Mouse (Mus musculus) testis, adult 2 months (tissue): Measurements from ENCODE around the gene Prkd2.

Experiments
- CTCF ChIP-seq: fragments of 200-500 bp; IDR thresholded peaks from 2 replicates; pipeline ENCODE4 v1.5.1; 2012; ENCODE audit warnings: low read depth, mild to moderate bottlenecking, inconsistent platforms, low read length, moderate library complexity; ENCODE audit not compliant: control insufficient read depth, insufficient read depth, insufficient replicate concordance
- POLR2A ChIP-seq: fragments of 200-500 bp; IDR thresholded peaks from 2 replicates; pipeline ENCODE4 v1.6.1; 2012; ENCODE audit warnings: low read depth, mild to moderate bottlenecking, inconsistent platforms, low read length, moderate library complexity; ENCODE audit not compliant: control insufficient read depth

GRCm38 (mm10) chr7:16807936-16808335, 34.8 kb upstream of the Prkd2 start:
- no peak for TF ChIP-seq POLR2A
- no peak for TF ChIP-seq CTCF
